Mouse (Mus musculus) left cerebral cortex, adult 8-10 months (tissue): ENCODE data around the gene Ago3. TPM values are rescaled to one million over a fixed set of nuclear protein-coding genes. Genes with fewer than 3 reads are reported as not detected.

Experiments
- DNase-seq, 2 experiments: peaks; one replicate each; pipeline ENCODE4 v3.0.0; 2022; ENCODE audit warnings: low spot score in 2 of 2
- total RNA-seq, 4 experiments: library from RNA; stranded (reverse); gene quantifications; 2 replicates each; pipeline ENCODE4 v1.2.4; 2022

The Ago3 gene
- total RNA-seq, 4 experiments from 2014 or later: 28.9 to 38.8 (median 32.1) TPM

DNA sequence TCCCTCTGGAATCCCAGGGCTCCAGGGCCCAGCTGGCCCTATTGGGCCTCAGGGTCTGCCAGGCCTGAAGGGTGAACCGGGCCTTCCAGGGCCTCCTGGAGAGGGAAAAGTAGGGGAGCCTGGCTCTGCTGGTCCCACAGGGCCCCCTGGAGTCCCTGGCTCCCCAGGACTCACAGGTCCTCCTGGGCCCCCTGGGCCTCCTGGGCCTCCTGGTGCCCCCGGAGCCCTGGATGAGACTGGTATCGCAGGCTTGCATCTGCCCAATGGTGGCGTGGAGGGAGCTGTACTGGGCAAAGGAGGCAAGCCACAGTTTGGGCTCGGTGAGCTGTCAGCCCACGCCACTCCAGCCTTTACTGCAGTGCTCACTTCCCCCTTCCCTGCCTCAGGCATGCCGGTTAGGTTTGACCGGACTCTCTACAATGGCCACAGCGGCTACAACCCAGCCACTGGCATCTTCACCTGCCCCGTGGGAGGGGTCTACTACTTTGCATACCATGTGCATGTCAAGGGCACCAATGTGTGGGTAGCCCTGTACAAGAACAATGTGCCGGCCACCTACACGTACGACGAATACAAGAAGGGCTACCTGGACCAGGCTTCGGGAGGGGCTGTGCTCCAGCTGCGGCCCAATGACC is 117.7 kb downstream of the Ago3 start:
- DNase-seq: no peak

DNA sequence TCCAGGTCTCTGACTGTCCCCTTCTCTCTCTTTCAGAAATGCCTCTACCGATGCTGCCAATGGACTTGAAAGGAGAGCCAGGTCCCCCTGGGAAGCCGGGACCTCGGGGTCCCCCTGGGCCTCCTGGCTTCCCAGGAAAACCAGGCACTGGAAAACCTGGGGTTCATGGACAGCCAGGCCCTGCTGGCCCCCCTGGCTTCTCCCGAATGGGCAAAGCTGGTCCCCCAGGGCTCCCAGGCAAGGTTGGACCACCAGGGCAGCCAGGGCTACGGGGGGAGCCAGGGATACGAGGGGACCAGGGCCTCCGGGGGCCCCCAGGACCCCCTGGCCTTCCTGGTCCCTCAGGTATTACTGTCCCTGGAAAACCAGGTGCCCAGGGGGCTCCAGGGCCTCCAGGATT is 119.0 kb downstream of the Ago3 start:
- DNase-seq: no peak

DNA sequence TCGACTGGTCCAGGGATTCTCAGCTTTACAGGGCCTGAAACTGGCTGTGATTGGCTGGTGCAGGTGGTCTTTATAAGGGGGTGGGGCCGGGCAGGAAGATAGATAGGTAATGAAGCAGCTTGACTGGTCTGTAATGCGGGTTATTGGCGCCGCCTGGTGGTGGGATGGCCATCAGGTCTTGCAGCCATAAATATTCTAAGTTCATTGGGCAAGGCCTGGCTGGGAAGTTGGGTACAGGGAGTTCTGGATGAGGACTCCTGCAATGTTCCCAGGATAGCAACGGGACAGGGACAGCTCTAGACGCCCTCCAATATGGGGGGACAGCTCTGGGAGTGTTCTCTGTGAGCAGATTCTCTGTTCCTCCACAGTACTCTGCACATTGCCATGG is 119.4 kb downstream of the Ago3 start:
- DNase-seq: peak in 1 of 2 experiments; percentile 86

DNA sequence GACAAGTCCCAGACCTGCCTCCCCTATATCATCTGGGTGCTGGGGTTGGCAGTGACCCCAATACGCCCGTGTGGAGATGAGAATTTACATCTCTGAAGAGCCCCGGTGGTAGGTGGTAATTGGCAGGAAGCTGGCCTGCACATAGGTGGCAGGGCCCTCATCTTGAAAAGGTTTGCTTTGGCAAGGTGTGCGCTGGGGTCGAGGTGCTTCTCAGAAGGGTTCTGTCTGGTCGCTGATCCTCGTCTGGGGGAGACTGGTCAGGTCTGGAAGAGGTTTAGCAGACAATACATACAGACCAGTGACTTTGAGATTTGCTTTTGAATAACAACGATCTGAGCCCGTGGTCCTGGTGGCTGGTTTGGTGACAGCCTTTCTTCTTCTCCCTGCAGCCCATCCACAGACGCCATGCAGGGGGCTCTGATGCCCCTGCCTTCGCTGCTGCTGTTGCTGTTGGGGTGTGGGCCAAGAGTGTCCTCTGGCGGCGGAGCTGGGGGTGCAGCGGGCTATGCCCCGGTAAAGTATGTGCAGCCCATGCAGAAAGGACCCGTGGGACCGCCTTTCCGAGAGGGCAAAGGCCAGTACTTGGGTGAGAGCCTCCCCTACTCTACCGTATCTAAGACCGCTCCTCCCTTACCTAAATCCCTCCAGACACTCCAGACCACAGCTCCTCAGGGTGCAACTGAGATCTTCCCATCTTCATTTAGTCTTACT is 120.0 kb downstream of the Ago3 start:
- no peak for DNase-seq

DNA sequence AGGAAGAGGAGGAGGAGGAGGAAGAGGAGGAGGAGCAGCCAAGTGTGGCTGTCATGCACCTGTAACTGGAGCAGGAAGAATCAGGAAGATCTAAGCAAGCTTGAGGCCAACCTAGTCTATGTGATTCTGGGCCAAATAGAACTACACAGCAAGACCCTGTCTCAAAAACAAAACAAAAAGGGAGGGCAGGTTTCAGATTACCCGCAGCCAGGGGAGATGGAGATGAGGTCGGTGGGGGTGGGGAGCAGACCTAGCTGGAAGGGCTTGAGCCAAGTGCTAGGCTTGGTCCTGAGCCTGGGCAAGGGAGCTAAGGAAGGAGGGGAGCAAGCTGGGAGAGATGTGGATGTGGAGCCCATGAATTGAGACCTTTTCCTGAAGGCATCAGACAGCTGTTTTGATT is 122.5 kb downstream of the Ago3 start:
- no peak for DNase-seq

GRCm38 (mm10) chr4:126306058-126306457 is 123.3 kb downstream of the Ago3 start:
- no peak for DNase-seq

- DNase-seq: no peak
Measured at GRCm38 (mm10) chr4:126305428-126305827, 123.9 kb downstream of the Ago3 start.

GRCm38 (mm10) chr4:126303877-126304276 is 125.5 kb downstream of the Ago3 start:
- no peak for DNase-seq

DNA sequence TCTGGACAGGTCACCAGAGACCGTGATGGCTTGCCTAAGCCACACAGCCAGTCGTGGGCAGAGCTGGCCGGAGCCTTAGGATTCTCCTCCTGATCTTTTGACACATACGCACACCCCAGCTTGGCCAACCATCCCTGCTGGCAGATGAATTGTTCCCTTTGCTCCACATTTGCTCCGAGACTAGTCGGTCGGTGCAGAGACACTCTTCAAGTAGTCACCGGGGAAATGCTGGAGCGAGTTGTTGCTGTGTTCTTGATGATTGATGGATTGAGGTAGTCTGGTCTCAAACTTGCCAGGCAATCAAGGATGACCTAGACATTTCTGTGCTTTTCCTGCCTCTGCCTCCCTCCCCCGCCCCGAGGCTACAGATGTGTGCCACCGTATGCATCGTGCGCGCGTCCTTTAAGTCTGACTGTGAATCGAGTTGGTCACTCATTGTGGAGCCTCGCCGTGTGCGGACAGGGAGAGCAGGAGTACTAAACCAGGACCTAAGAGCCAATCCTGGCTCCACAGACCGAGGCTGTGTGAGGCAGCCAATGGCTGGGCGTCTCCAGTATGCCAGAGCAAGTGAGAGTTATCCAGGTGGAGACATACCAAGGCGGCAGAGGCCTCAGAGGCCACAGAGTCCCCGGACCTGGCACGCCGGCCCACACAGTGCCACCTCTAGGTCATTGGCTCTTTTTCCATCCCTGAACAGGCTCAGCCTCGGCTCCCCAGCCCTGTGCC is 127.6 kb downstream of the Ago3 start:
- no peak for DNase-seq

- DNase-seq: no peak
Measured at GRCm38 (mm10) chr4:126300916-126301583, 128.3 kb downstream of the Ago3 start.

- DNase-seq: no peak
Measured at GRCm38 (mm10) chr4:126296617-126297101, 132.7 kb downstream of the Ago3 start.

GRCm38 (mm10) chr4:126295937-126296336 is 133.4 kb downstream of the Ago3 start:
- DNase-seq: no peak

DNA sequence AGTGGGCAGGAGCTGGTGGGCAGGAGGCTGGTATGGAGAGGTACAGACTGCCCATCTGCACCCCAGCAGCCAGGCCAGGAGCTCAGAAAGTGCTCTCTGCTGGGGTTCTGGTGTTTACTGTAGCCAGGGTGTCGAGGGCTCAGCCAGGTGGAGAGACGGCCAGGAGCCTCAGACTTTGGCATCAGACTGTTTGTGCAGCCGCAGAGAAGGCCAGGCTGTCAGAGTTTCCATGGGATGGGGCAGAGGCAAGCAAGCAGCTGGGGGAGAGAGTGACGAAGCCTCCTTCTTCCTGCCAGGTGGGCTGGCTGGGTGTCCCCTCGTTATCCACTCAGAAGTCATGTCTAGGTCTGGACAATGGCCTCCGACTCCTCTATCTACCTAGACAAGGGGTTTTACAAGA is 134.2 kb downstream of the Ago3 start:
- DNase-seq: no peak

GRCm38 (mm10) chr4:126291196-126291595 is 138.2 kb downstream of the Ago3 start:
- no peak for DNase-seq

DNA sequence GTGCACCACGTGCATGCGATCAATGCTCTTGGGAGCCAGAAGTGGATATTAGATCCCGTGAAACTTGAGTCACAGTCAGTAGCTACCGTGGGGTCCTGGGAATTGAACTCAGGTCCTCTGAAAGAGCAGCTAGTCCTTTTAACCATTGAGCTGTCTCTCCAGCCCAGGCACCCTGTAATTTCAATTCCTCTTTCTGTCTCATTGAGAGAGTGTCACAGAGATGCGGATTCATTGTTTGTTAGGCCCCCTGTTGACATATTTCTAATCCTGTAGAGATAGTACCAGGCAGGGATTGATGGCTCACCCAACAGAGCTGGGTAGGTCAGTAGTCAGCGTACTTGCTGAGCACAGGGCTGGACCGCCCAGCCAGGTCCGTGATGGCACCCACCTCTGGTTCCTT is 139.0 kb downstream of the Ago3 start:
- DNase-seq: no peak

GRCm38 (mm10) chr4:126288085-126288666 is 141.2 kb downstream of the Ago3 start:
- DNase-seq: no peak

- no peak for DNase-seq
Measured at GRCm38 (mm10) chr4:126287302-126287995, 141.9 kb downstream of the Ago3 start.

- DNase-seq: no peak
Measured at GRCm38 (mm10) chr4:126286492-126286891, 142.9 kb downstream of the Ago3 start, which contains the start of gene Col8a2. Gene Col8a2 (plus strand): TSS chr4:126286793.

- DNase-seq: no peak
Measured at GRCm38 (mm10) chr4:126283582-126283981, 145.8 kb downstream of the Ago3 start.

DNA sequence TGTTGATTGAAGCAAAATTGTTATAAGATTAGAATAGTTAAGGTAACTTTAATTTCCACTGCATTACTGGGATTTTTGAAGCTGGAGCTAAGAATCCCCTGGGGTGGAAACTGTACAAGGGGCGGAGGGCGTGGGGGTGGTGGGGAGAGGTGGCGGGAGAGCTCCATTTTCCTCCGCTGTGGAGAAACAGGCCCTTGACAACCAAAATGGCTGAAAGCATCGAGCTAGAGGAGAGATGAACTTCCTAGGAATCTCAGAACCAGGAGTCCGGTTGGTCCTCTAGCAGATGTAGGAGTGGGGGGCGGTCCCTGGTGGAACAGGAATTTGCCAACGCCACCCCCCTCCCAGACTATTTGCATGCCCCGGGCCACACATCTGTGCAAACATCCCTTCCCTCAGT is 147.7 kb downstream of the Ago3 start:
- no peak for DNase-seq
